Mouse (Mus musculus) lung, embryonic 14.5 days (tissue): ENCODE data around the gene Pibf1. TPM values are rescaled to one million over a fixed set of nuclear protein-coding genes. Genes with fewer than 3 reads are reported as not detected.

Source experiments
- ATAC-seq: fragments of 200-750 bp; cut with Nextera tagmentation; 2 replicates; pipeline ENCODE4 v1.8.0; 2017; ENCODE audit warnings: mild to moderate bottlenecking, moderate TSS enrichment, moderate library complexity; ENCODE audit not compliant: insufficient read depth
- DNase-seq: peaks from one replicate; pipeline ENCODE4 v3.0.0-alpha.2; 2015
- H3K27ac ChIP-seq: fragments of 300-500 bp; sonication (generic); 2 replicates; pipeline ENCODE4 v1.5.1; 2014; ENCODE audit warnings: low read depth, mild to moderate bottlenecking, moderate library complexity
- H3K27me3 ChIP-seq: fragments of 300-500 bp; sonication (generic); 2 replicates; pipeline ENCODE4 v1.6.1; 2014; ENCODE audit warnings: low read length, control low read depth; ENCODE audit not compliant: insufficient read depth
- H3K36me3 ChIP-seq: fragments of 300-500 bp; sonication (generic); 2 replicates; pipeline ENCODE4 v1.6.1; 2014; ENCODE audit warnings: control low read depth; ENCODE audit not compliant: insufficient read depth
- H3K4me1 ChIP-seq: fragments of 300-500 bp; sonication (generic); 2 replicates; pipeline ENCODE4 v1.6.1; 2014; ENCODE audit warnings: antibody characterized with exemption, control low read depth; ENCODE audit not compliant: insufficient read depth
- H3K4me2 ChIP-seq: fragments of 300-500 bp; sonication (generic); 2 replicates; pipeline ENCODE4 v1.6.1; 2014; ENCODE audit warnings: mild to moderate bottlenecking
- H3K4me3 ChIP-seq: fragments of 300-500 bp; sonication (generic); 2 replicates; pipeline ENCODE4 v1.5.1; 2014; ENCODE audit warnings: low read depth, low read length
- H3K9ac ChIP-seq: fragments of 300-500 bp; sonication (generic); 2 replicates; pipeline ENCODE4 v1.6.1; 2014
- H3K9me3 ChIP-seq: fragments of 300-500 bp; sonication (generic); 2 replicates; pipeline ENCODE4 v1.6.1; 2016; ENCODE audit warnings: low read depth, low read length, control low read depth
- CTCF ChIP-seq: IDR thresholded peaks from 2 replicates; pipeline ENCODE4 v1.5.1; 2016; ENCODE audit warnings: antibody characterized with exemption, low read depth
- WGBS: fragments of 180-500 bp; shearing (Covaris S2); extraction: QIAGEN DNeasy Blood & Tissue Kit; methylation state at CpG from one replicate; pipeline ENCODE4 v1.1.7; 2014; 5-methylcytosine and 5-hydroxymethylcytosine counted together
- polyA plus RNA-seq: library from polyadenylated mRNA; unstranded; fragments of >200 nt; fragmentation: Nextera tagmentation; extraction: Ambion mirVana; gene quantifications from 2 replicates; pipeline ENCODE4 v1.2.1, GENCODE M21; 2014

The Pibf1 gene
- polyA plus RNA-seq, 1 experiment from 2014 or later = 18.9 TPM

DNA sequence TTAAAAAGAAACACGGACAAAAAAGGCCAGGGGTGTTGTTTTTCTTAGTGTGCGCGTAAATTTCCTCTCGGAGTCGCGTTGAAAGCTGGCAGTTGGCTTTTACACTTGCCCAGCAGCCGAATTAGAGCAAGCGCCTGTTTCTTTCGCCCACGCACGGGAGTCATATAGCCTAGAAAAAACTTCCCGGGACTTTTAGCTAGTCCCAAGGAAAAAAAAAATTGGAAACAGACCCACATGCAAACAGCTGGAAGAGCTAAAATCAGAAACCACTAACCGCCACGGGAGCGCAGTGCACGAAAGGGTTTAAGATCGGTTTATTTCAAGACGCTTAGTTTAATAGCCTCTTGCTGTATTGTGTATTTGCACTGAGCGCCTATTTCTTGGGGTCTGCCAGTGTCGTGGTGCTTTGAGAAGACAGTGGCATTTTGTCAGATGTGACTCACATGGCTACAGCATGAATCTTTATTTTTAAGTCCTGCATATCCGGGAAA, 200.5 kb downstream of the Pibf1 start:
- peak overlapping the region; percentile 98 for H3K4me2 ChIP-seq
- no peak overlapping the region for H3K27ac ChIP-seq
- DNase-seq (peak; percentile 62), ATAC-seq (no peak)
- H3K27me3 ChIP-seq = peaks cover 32% of the 10 kb centered on the region
- WGBS = 3% methylated on average over 21 of the region's 21 CpGs
- H3K9ac ChIP-seq = peak overlapping the region; percentile 68
- H3K4me3 ChIP-seq = peak overlapping the region; percentile 70
- no peak for TF ChIP-seq CTCF
- no peaks in the 10 kb centered on the region for H3K4me1 ChIP-seq
- no peaks in the 10 kb centered on the region for H3K9me3 ChIP-seq
- 0 out of 2 replicates have a peak, but pooled peaks cover 6% of the 10 kb centered on the region for H3K36me3 ChIP-seq

DNA sequence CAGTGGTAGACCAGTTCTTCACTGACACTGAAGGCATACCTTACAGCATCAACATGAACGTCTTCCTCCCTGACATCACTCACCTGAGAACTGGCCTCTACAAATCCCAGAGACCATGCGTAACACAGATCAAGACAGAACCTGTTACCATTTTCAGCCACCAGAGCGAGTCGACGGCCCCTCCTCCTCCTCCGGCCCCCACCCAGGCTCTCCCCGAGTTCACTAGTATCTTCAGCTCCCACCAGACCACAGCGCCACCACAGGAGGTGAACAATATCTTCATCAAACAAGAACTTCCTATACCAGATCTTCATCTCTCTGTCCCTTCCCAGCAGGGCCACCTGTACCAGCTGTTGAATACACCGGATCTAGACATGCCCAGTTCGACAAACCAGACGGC, 202.2 kb downstream of the Pibf1 start:
- no peak overlapping the region for H3K27ac ChIP-seq
- H3K4me3 ChIP-seq = no peak overlapping the region
- 0 out of 2 replicates have a peak overlapping the region, but pooled peaks have one; percentile 98 for H3K4me2 ChIP-seq
- no peaks in the 10 kb centered on the region for H3K9me3 ChIP-seq
- H3K36me3 ChIP-seq = 0 out of 2 replicates have a peak, but pooled peaks cover 6% of the 10 kb centered on the region
- H3K9ac ChIP-seq = no peak overlapping the region
- DNase-seq (no peak), ATAC-seq (no peak)
- no peak for TF ChIP-seq CTCF
- whole genome bisulfite sequencing = 62% methylated on average over 11 of the region's 11 CpGs
- peaks cover 32% of the 10 kb centered on the region for H3K27me3 ChIP-seq
- H3K4me1 ChIP-seq = no peaks in the 10 kb centered on the region

Other genes starting within 250 kb of the Pibf1 start
- 2.0 and 2.1 TPM in 2 replicates for gene Rpl36a-ps1, start 105.1 kb upstream of the Pibf1 start, polyA plus RNA-seq
- 68.9 and 71.4 TPM in 2 replicates for gene Mzt1, start 53.3 kb upstream of the Pibf1 start, polyA plus RNA-seq
- gene Bora, start 53.2 kb upstream of the Pibf1 start, polyA plus RNA-seq = 79.1 and 93.3 TPM in 2 replicates
- 43.7 and 45.7 TPM in 2 replicates for gene Dis3, start 346 bp downstream of the Pibf1 start, polyA plus RNA-seq
- gene Klf5, start 199.3 kb downstream of the Pibf1 start, polyA plus RNA-seq = 15.7 and 16.3 TPM in 2 replicates